Mouse (Mus musculus) layer of hippocampus, postnatal 14 days (tissue): Measurements from ENCODE around the gene Mapk1. TPM values are rescaled to one million over a fixed set of nuclear protein-coding genes. Genes with fewer than 3 reads are reported as not detected.

ENCODE experiments used
- DNase-seq, 2 experiments: peaks; one replicate each; pipeline ENCODE4 v3.0.0; 2021 to 2022; ENCODE audit warnings: low spot score in 2 of 2, mixed read lengths in 1 of 2
- total RNA-seq, 2 experiments: library from RNA; stranded (reverse); gene quantifications; 2 replicates each; pipeline ENCODE4 v1.2.3; 2021

Gene Mapk1
- total RNA-seq, 2 experiments from 2014 or later = 453 to 458 TPM

DNA sequence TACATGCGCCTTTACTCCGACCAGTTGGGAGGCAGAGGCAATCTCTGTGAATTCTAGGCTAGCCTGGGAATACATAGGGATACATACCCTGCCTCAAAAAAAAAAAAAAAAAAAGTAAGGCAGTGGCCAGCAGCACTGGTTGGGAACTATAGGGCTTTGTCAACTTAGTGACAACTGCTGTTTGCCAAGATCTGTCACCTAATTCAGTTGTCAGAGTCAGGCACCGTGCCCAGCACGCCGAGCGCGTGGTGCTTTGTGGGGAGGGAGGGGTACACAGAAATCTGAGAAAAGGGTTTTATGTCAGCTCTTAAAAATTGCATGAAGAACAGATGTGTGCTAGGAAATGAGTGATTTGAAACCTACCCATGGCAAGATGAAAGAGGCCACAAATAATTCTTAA, 94.9 kb downstream of the Mapk1 start:
- peak in 1 of 2 experiments; percentile 37 for DNase-seq

DNA sequence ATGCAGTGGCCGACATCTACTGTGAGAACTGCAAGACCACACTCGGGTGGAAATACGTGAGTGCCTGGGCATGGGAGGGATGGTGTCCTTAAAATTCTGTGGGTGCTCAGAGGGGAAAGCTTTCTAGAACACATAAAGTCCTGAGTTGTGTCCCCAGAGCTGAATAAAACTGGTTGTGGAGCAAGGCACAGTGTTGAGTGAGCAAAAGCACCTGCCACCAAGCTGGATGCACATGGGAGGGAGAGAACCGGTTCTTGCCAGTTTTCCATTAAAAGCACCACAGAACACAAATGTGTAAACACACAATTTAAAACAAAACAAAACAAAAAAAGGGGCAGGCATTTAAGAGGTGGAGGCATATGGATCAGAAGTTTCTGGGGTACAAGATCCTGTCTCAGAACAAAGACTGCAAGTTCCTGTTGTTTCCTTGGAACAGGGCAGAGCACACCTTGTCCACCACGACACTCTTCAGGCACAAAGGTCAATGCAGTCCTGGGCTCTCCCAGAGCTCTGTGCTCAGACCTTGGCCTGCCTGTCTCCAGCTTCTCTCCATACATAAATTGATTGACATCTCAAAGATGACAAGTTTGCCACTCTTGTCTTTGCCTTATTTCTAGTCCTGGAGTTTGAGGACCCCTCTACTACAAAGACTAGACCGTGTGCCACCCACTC, 99.1 kb downstream of the Mapk1 start:
- DNase-seq = no peak

DNA sequence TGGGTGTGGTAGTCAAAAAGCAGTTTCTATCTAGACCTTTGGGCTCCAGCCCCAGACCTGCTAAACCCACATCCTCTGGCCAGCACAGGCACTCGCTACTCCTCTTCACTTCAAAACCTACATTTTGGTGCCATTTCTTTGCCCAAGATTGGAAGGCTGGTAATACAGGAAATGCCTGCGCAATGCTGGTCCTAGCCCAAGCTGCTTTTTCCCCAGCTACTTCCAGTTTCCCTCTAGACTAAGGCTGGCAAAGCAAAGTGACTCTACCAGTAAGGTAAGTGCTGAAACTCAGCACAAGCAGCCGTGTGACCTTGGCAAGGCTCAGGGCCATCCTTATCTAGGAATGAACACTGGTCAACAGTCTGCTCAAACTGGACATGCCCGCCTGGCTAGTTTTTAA, 102.5 kb downstream of the Mapk1 start:
- DNase-seq = no peak

DNA sequence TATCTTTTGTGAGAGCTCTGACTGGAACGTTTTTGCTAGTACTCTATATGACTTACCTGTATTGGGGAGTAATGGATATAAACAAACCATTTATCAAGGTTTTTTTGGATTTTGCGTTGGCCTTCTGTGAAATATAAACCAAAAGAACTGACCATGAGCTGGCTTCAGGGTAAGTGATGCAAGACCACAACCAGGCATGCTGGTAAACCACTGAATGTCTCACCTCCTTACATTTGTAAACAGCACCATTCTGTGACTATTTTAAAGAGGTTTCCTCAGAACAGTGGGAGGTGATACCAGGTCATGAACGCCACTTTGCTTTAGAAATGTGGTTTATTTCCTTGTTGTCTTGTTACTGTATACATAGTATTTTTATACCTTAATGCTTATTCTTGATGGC, 103.1 kb downstream of the Mapk1 start:
- DNase-seq = no peak

DNA sequence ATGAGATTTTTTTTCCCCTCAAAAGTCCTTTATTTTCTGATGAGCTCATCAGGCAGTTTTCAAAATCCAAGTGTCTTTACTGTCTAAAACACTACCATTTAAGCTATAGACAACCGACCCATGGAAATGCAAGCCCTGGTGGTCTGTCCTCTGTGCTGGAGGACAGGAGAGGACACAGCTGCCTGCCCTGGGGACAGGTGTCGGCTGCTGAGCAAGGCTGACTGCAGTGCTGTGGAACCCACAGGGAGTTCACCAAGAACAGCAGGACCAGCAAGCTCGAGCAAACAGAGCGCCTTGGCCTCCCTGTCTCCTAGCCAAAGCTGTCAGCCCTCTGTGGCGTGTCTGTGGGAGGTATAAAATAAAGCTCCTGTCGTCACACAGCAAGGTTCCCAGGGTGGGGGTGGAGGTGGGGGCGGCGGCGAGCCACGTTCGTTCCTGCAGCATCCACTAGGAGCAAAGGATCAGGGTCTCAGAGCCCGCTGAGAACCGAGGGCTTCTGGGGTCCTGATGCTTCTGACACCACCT, 103.5 kb downstream of the Mapk1 start:
- DNase-seq = no peak

DNA sequence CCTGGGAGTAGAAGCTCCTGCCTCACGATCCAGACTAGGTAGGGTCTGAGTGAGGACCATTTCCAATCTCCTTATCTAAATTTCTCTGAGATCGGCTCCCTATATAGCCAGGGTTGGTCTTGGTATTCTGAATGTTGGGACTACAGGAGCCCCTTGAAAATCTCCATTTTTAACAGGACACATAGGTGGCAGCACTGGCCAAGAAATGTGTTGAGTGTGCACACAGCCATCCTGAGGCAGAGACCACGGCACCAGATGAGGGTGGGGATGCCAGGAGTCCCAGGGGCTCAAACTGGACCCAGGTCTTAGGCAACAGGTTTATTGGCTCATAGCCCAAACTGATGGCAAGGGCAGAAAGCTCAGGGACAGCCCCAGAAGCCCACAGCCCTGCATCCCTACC, 105.2 kb downstream of the Mapk1 start:
- no peak for DNase-seq

DNA sequence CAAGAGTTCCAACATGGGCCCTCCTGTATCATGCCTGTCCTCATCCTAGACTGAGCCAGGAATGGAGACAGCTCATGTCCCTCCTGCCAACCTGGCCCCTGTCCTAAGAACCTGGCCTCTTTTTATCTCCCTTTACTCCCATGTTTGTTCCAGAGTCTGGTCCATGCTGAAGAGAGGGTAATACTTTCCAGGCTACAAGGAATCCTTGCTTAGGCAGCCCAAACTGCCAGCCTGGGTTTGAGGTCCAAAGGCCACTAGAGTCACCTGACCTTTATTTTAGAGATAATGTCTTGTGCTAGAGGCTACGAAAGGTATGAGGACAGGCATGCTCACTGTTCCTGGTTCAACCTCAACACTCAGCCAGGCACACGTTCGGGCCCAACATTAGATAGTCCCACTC, 113.8 kb downstream of the Mapk1 start:
- DNase-seq = no peak

Other genes starting within 250 kb of the Mapk1 start
- 10 to 100 TPM; 11.3 to 13.6 TPM for gene Spag6l, start 153.9 kb upstream of the Mapk1 start, total RNA-seq
- gene Igll1, start 119.4 kb upstream of the Mapk1 start, total RNA-seq = not detected
- 10 to 100 TPM; 57.9 to 67.3 TPM for gene Top3b, start 112.6 kb upstream of the Mapk1 start, total RNA-seq
- 1 to 10 TPM in 1 of 2 experiments, not detected in 1; 1.8 TPM for gene Vpreb1, start 112.5 kb upstream of the Mapk1 start, total RNA-seq
- gene Ppm1f, start 86.9 kb upstream of the Mapk1 start, total RNA-seq = 10 to 100 TPM; 29.2 to 31.6 TPM
- 10 to 100 TPM; 40.6 to 50.1 TPM for gene Ypel1, start 86.3 kb downstream of the Mapk1 start, total RNA-seq
- gene Ppil2, start 127.9 kb downstream of the Mapk1 start, total RNA-seq = 10 to 100 TPM; 89.8 to 89.9 TPM
- gene 2610318N02Rik, start 141.8 kb downstream of the Mapk1 start, total RNA-seq = 1 to 10 TPM in 1 of 2 experiments, under 1 TPM in 1; 0.97 to 1.2 TPM
- 10 to 100 TPM; 15.8 to 24.9 TPM for gene Sdf2l1, start 149.0 kb downstream of the Mapk1 start, total RNA-seq
- gene Ydjc, start 161.2 kb downstream of the Mapk1 start, total RNA-seq = 10 to 100 TPM; 33.6 to 34.8 TPM
- 1 to 10 TPM; 3.0 to 3.3 TPM for gene Ccdc116, start 163.8 kb downstream of the Mapk1 start, total RNA-seq
- 100 to 1,000 TPM; 157 to 159 TPM for gene Ube2l3, start 219.3 kb downstream of the Mapk1 start, total RNA-seq
- 1 to 10 TPM; 2.5 to 3.1 TPM for gene Rimbp3, start 225.2 kb downstream of the Mapk1 start, total RNA-seq